Mouse (Mus musculus): ENCODE measurements around the gene Pgap2. TPM values are rescaled to one million over a fixed set of nuclear protein-coding genes. Genes with fewer than 3 reads are reported as not detected.

Gene Pgap2
- polyA plus RNA-seq, 1 experiment from 2014 or later, result 83.3 TPM

DNA sequence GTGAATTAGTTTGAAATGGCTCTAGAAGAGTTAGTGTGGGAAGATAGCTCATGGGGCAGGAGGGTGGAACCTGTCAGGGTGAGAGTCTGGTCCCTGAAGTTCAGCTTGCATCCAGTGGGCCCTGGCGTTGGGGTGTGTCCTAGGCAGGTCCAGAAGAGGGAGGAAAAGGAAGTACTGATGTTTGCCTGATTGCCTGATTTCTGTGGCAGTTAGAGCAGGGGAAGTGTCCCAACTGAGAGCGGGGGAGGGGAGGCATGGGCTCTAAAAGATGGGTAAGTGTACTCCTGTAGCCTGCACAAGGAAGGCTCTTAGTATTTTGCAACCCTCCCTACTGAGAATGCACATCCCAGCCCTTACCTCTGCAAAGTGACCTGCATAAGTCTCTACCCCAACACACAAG, 33.9 kb downstream of the Pgap2 start:
- no peak overlapping the region for H3K4me3 ChIP-seq
- peaks cover 25% of the 10 kb centered on the region for H3K36me3 ChIP-seq
- no peak overlapping the region for H3K9ac ChIP-seq
- H3K4me1 ChIP-seq, result peaks cover 34% of the 10 kb centered on the region
- no peaks in the 10 kb centered on the region for H3K9me3 ChIP-seq
- H3K4me2 ChIP-seq (replicated peaks), result no peak overlapping the region
- no peak overlapping the region for H3K27ac ChIP-seq
- no peaks in the 10 kb centered on the region for H3K27me3 ChIP-seq
- no peak for ATAC-seq (ENCODE audit: insufficient number of reproducible peaks, insufficient read depth, low FRiP score, low TSS enrichment)
- WGBS, result 74% methylated on average over 2 of the region's 2 CpGs

DNA sequence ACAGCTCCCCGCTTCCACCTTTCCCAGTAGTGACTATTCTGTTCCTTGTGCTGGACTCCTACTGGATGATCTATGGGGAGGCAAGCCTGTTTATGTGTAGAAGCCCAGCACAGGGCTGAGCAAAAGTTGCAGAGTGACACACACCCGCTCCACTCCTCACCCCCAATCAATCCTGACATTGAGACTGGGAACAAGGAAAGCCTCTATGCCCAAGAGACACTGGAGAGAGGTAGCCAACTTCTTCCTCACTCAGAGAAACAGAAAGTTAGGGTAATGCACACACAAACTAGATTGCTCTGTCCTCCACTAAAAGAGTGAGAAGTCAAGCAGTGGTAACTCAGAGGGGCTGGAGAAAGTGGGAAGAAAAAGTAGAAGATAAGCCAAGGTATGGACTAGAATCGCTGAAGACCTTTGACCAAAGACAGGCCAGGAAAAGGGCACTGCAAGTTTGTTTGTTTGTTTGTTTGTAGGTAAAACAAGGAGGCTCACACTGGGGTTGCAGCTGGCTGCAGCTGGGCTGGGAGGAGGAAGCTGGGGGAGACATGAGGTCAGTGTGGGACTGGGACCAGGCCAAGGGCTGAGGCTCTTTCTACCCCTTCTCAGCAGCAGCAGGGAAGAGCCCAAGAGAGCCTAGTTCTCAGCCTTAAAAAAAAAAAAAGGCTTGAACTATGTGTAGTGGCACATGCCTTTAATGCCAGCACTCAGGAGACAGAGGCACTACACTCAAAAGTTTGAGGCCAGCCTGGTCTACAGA, 35.0 kb downstream of the Pgap2 start:
- Histone ChIP-seq H3K4me2 (replicated peaks) (no peak overlapping the region), H3K36me3 (peaks cover 14% of the 10 kb centered on the region), H3K27me3 (no peaks in the 10 kb centered on the region), H3K27ac (no peak overlapping the region), H3K9me3 (no peaks in the 10 kb centered on the region), H3K4me3 (no peak overlapping the region), H3K9ac (no peak overlapping the region), H3K4me1 (peaks cover 39% of the 10 kb centered on the region)
- 86% methylated on average over 3 of the region's 3 CpGs for WGBS
- no peak for ATAC-seq (ENCODE audit: insufficient number of reproducible peaks, insufficient read depth, low FRiP score, low TSS enrichment)

GRCm38 (mm10) chr7:102245775-102246174, 35.8 kb downstream of the Pgap2 start:
- H3K4me3 ChIP-seq, result no peak overlapping the region
- ATAC-seq (ENCODE audit: insufficient number of reproducible peaks, insufficient read depth, low FRiP score, low TSS enrichment), result no peak
- peaks cover 6% of the 10 kb centered on the region; the same call in 1 of the 2 replicates for H3K36me3 ChIP-seq
- peaks cover 39% of the 10 kb centered on the region for H3K4me1 ChIP-seq
- H3K9ac ChIP-seq, result no peak overlapping the region; the same call in 1 of the 2 replicates
- 0 out of 2 replicates have a peak overlapping the region, but pooled peaks have one; percentile 37 for H3K27ac ChIP-seq
- no peaks in the 10 kb centered on the region for H3K9me3 ChIP-seq
- no peak overlapping the region for H3K4me2 ChIP-seq (replicated peaks)
- WGBS, result 7% methylated on average over 1 of the region's 1 CpGs
- no peaks in the 10 kb centered on the region for H3K27me3 ChIP-seq

GRCm38 (mm10) chr7:102246265-102246664, 36.3 kb downstream of the Pgap2 start:
- Histone ChIP-seq H3K4me3 (no peak overlapping the region), H3K27me3 (no peaks in the 10 kb centered on the region), H3K4me2 (replicated peaks) (no peak overlapping the region), H3K36me3 (peaks cover 1% of the 10 kb centered on the region; the same call in 1 of the 2 replicates), H3K27ac (0 out of 2 replicates have a peak overlapping the region, but pooled peaks have one; percentile 37), H3K9me3 (no peaks in the 10 kb centered on the region), H3K9ac (no peak overlapping the region; the same call in 1 of the 2 replicates), H3K4me1 (peaks cover 39% of the 10 kb centered on the region)
- WGBS, result 45% methylated on average over 6 of the region's 6 CpGs
- no peak for ATAC-seq (ENCODE audit: insufficient number of reproducible peaks, insufficient read depth, low FRiP score, low TSS enrichment)

GRCm38 (mm10) chr7:102246956-102247797, 37.2 kb downstream of the Pgap2 start:
- no peak overlapping the region for H3K4me3 ChIP-seq
- no peak for ATAC-seq (ENCODE audit: insufficient number of reproducible peaks, insufficient read depth, low FRiP score, low TSS enrichment)
- H3K4me1 ChIP-seq, result peaks cover 39% of the 10 kb centered on the region
- WGBS, result 41% methylated on average over 12 of the region's 12 CpGs
- H3K9me3 ChIP-seq, result no peaks in the 10 kb centered on the region
- no peaks in the 10 kb centered on the region; the same call in 1 of the 2 replicates for H3K36me3 ChIP-seq
- H3K27me3 ChIP-seq, result no peaks in the 10 kb centered on the region
- H3K4me2 ChIP-seq (replicated peaks), result peak overlapping the region; percentile 70
- no peak overlapping the region for H3K9ac ChIP-seq
- H3K27ac ChIP-seq, result no peak overlapping the region

GRCm38 (mm10) chr7:102248691-102249404, 38.8 kb downstream of the Pgap2 start:
- Histone ChIP-seq H3K4me3 (peak overlapping the region; percentile 65), H3K9me3 (no peaks in the 10 kb centered on the region), H3K4me1 (peaks cover 39% of the 10 kb centered on the region), H3K4me2 (replicated peaks) (peak overlapping the region; percentile 70), H3K9ac (peak overlapping the region; percentile 74), H3K27ac (peak overlapping the region; percentile 93), H3K27me3 (no peaks in the 10 kb centered on the region), H3K36me3 (no peaks in the 10 kb centered on the region; the same call in 1 of the 2 replicates)
- 25% methylated on average over 16 of the region's 16 CpGs for WGBS
- ATAC-seq (ENCODE audit: insufficient number of reproducible peaks, insufficient read depth, low FRiP score, low TSS enrichment), result no peak

DNA sequence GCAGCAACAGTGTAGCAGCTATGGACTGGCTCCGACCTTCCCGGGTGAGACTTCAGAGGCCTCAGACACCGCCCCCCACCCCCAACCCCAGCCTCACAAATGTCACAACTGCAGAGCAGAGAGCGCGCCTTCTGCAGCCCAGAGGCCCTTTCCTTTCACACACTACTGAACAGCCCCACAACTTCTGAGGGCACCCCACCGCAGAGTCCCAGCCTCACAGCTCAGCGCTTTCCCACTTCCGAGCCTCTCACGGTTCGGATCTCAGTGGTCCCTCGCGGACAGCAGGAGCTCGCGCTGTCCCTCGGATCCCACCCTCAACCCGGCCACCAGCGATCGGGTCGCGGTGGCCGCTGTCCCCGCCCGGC, 39.5 kb downstream of the Pgap2 start:
- ATAC-seq (ENCODE audit: insufficient number of reproducible peaks, insufficient read depth, low FRiP score, low TSS enrichment), result peak; percentile 19
- under 1% methylated on average over 23 of the region's 23 CpGs for WGBS
- H3K4me1 ChIP-seq, result peaks cover 39% of the 10 kb centered on the region

DNA sequence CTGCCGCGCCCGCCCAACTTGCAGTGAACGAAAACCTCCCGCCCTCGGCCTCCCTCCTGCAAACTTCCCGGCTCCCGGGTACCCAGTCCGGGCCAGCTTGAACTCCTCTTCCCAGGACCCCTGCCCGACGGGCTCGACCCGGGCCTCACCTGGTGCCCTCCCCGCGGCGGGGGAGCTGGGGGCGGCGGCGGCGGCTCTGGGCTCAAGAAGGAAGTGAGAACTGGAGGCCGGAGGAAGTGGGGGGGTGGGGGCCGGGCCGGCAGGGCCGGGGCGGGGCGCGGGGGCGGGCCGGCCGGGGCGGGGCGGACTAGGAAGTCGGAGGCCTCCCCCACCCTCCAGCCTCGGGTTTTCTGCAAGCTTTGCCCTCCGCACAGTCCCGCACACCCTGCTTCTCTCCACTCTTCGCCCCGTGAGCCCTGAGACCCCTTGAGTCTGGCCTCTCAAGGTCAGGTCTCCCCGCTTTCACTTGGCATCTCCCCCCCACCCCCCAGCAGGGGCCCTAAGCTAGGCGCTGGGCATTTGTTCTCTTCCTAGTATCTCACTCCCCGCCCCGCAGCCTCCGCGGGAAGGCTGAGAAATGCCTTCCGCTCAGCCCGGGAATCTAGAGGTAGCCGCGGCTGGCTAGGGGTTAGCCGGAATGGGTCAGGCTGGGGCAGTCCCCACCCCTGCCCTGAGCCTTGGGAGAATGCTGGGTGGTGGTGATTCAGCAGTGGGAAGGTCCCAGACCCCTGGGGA, 40.1 kb downstream of the Pgap2 start:
- Histone ChIP-seq H3K4me3 (peak overlapping the region; percentile 65), H3K27ac (peak overlapping the region; percentile 93), H3K9me3 (no peaks in the 10 kb centered on the region), H3K4me1 (peaks cover 39% of the 10 kb centered on the region), H3K9ac (peak overlapping the region; percentile 74), H3K36me3 (no peaks in the 10 kb centered on the region), H3K4me2 (replicated peaks) (peak overlapping the region; percentile 70), H3K27me3 (no peaks in the 10 kb centered on the region)
- ATAC-seq (ENCODE audit: insufficient number of reproducible peaks, insufficient read depth, low FRiP score, low TSS enrichment), result peak; percentile 78
- WGBS, result under 1% methylated on average over 38 of the region's 49 CpGs

More for the DNA sequence above, 39.5 kb downstream of the Pgap2 start:
- Histone ChIP-seq H3K4me2 (replicated peaks) (peak overlapping the region; percentile 70), H3K36me3 (no peaks in the 10 kb centered on the region), H3K27ac (peak overlapping the region; percentile 93), H3K27me3 (no peaks in the 10 kb centered on the region), H3K4me3 (peak overlapping the region; percentile 65), H3K9me3 (no peaks in the 10 kb centered on the region), H3K9ac (peak overlapping the region; percentile 74)

DNA sequence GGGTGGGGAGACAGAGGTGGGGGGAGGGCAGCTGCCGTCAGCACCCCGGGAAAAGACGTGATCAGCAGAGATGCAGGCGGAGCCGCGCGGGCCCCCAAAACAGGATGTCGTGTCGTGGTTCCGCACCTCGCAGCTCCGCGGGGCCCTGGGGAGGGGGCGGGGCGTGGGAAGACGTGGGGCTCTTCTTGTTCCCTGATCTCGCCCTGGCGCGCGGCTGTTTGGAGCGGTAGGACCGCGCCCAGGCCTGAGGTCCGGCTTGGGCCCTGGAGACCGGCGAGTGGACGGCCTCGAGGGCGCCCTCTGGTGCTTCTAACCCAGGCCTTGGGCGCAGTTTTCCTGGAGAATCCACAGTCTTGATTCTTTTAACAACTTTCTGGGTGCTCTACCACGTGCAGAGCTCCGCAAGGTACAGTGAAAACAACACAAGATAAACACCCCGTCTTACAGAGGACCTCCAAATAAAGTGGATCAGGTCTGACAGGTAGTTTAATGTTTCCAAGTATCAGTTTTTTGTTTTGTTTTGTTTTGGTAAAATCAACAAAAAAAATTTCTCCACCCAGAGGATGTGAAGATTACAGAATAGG, 40.7 kb downstream of the Pgap2 start:
- Histone ChIP-seq H3K36me3 (no peaks in the 10 kb centered on the region), H3K4me3 (peak overlapping the region; percentile 65), H3K9ac (peak overlapping the region; percentile 74), H3K27ac (peak overlapping the region; percentile 93), H3K4me1 (peaks cover 36% of the 10 kb centered on the region), H3K9me3 (no peaks in the 10 kb centered on the region), H3K27me3 (no peaks in the 10 kb centered on the region), H3K4me2 (replicated peaks) (peak overlapping the region; percentile 70)
- peak; percentile 76 for ATAC-seq (ENCODE audit: insufficient number of reproducible peaks, insufficient read depth, low FRiP score, low TSS enrichment)
- 1% methylated on average over 33 of the region's 33 CpGs for WGBS

DNA sequence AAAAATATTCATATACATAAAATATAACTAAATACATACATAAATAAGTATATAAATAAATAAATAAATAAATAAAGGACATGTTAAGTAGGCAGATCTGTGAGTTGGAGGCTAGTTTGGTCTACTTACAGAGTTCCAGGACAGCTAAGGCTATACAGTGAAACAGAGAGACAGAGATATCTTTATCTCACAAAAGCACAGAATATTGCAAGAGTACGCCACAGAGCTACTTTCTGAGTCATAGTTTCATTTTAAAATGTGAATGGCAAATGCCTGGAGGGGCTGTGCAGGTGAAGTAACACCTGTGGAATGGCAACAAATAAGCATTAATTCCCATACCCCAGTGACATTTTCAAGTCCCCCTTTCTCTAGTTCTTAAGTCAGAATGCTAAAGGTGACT, 43.6 kb downstream of the Pgap2 start:
- H3K4me2 ChIP-seq (replicated peaks), result no peak overlapping the region
- no peaks in the 10 kb centered on the region for H3K36me3 ChIP-seq
- H3K4me3 ChIP-seq, result no peak overlapping the region
- H3K27me3 ChIP-seq, result no peaks in the 10 kb centered on the region
- ATAC-seq (ENCODE audit: insufficient number of reproducible peaks, insufficient read depth, low FRiP score, low TSS enrichment), result no peak
- H3K4me1 ChIP-seq, result peaks cover 7% of the 10 kb centered on the region
- WGBS, result 88% methylated on average over 1 of the region's 1 CpGs
- H3K9ac ChIP-seq, result no peak overlapping the region
- H3K27ac ChIP-seq, result no peak overlapping the region
- no peaks in the 10 kb centered on the region for H3K9me3 ChIP-seq

Measured in embryonic facial prominence, embryonic 12.5 days (tissue).